Mouse (Mus musculus): ENCODE results near the gene Lmf1. TPM values are rescaled to one million over a fixed set of nuclear protein-coding genes. Genes with fewer than 3 reads are reported as not detected.

The Lmf1 gene
- 10 to 100 TPM in 24 of 26 experiments, 1 to 10 TPM in 2; 5.1 to 51.0 (median 35.0) TPM for total RNA-seq (2018; cell fraction: chromatin; rRNA removed)
- 10 to 100 TPM; 10.5 to 19.8 (median 14.3) TPM for total RNA-seq (2018; cell fraction: cytosol; rRNA removed)
- 10 to 100 TPM in 25 of 26 experiments, 1 to 10 TPM in 1; 8.0 to 40.6 (median 23.4) TPM for total RNA-seq (2018; cell fraction: nucleus; rRNA removed)
- polyA plus RNA-seq (2018): 13.4 to 17.2 TPM (median 16.4 TPM) in 3 replicates

- H3K79me2 ChIP-seq (ENCODE audit: inconsistent target): no peaks in the 10 kb centered on the region
- H3K36me3 ChIP-seq (ENCODE audit: inconsistent target): no peaks in the 10 kb centered on the region
- 1% methylated on average over 31 of the region's 31 CpGs for WGBS (ENCODE audit: missing documents)
- H3K4me3 ChIP-seq (ENCODE audit: inconsistent target): peak within 1 kb of the TSS; percentile 96
- peak within 1 kb of the TSS; percentile 54 for H3K27ac ChIP-seq
These were observed at the start of gene Lmf1 for GRCm38 (mm10) chr17:25578920-25579319. TSS of gene Lmf1 (plus strand) at chr17:25579085.

- H3K79me2 ChIP-seq (ENCODE audit: inconsistent target): no peaks in the 10 kb centered on the region
- no peak overlapping the region for H3K27ac ChIP-seq
- no peak overlapping the region for H3K4me3 ChIP-seq (ENCODE audit: inconsistent target)
- no peaks in the 10 kb centered on the region for H3K36me3 ChIP-seq (ENCODE audit: inconsistent target)
- 71% methylated on average over 8 of the region's 8 CpGs for WGBS (ENCODE audit: missing documents)
These were observed 48.4 kb upstream of the Lmf1 start for GRCm38 (mm10) chr17:25530357-25531022.

GRCm38 (mm10) chr17:25538945-25539875, 39.7 kb upstream of the Lmf1 start:
- Histone ChIP-seq H3K79me2 (ENCODE audit: inconsistent target) (no peaks in the 10 kb centered on the region), H3K4me3 (ENCODE audit: inconsistent target) (no peak overlapping the region), H3K36me3 (ENCODE audit: inconsistent target) (no peaks in the 10 kb centered on the region), H3K27ac (no peak overlapping the region)
- WGBS (ENCODE audit: missing documents): 60% methylated on average over 27 of the region's 27 CpGs

GRCm38 (mm10) chr17:25540731-25541130, 38.2 kb upstream of the Lmf1 start:
- no peaks in the 10 kb centered on the region for H3K79me2 ChIP-seq (ENCODE audit: inconsistent target)

GRCm38 (mm10) chr17:25541768-25542167, 37.1 kb upstream of the Lmf1 start:
- no peak overlapping the region for H3K4me3 ChIP-seq (ENCODE audit: inconsistent target)
- no peaks in the 10 kb centered on the region for H3K79me2 ChIP-seq (ENCODE audit: inconsistent target)
- H3K27ac ChIP-seq: no peak overlapping the region
- no peaks in the 10 kb centered on the region for H3K36me3 ChIP-seq (ENCODE audit: inconsistent target)
- 92% methylated on average over 4 of the region's 4 CpGs for WGBS (ENCODE audit: missing documents)

More at GRCm38 (mm10) chr17:25540731-25541130, 38.2 kb upstream of the Lmf1 start:
- 77% methylated on average over 5 of the region's 5 CpGs for WGBS (ENCODE audit: missing documents)
- H3K27ac ChIP-seq: no peak overlapping the region
- no peaks in the 10 kb centered on the region for H3K36me3 ChIP-seq (ENCODE audit: inconsistent target)
- no peak overlapping the region for H3K4me3 ChIP-seq (ENCODE audit: inconsistent target)

- Histone ChIP-seq H3K27ac (no peak overlapping the region), H3K4me3 (ENCODE audit: inconsistent target) (no peak overlapping the region), H3K36me3 (ENCODE audit: inconsistent target) (no peaks in the 10 kb centered on the region), H3K79me2 (ENCODE audit: inconsistent target) (no peaks in the 10 kb centered on the region)
- WGBS (ENCODE audit: missing documents): 63% methylated on average over 3 of the region's 3 CpGs
These were observed 31.9 kb upstream of the Lmf1 start for GRCm38 (mm10) chr17:25547026-25547425.

GRCm38 (mm10) chr17:25550020-25550419, 28.9 kb upstream of the Lmf1 start:
- no peak overlapping the region for H3K27ac ChIP-seq
- WGBS (ENCODE audit: missing documents): 89% methylated on average over 5 of the region's 5 CpGs
- no peaks in the 10 kb centered on the region for H3K36me3 ChIP-seq (ENCODE audit: inconsistent target)
- H3K79me2 ChIP-seq (ENCODE audit: inconsistent target): no peaks in the 10 kb centered on the region
- no peak overlapping the region for H3K4me3 ChIP-seq (ENCODE audit: inconsistent target)

- Histone ChIP-seq H3K27ac (no peak overlapping the region), H3K36me3 (ENCODE audit: inconsistent target) (no peaks in the 10 kb centered on the region), H3K4me3 (ENCODE audit: inconsistent target) (no peak overlapping the region), H3K79me2 (ENCODE audit: inconsistent target) (no peaks in the 10 kb centered on the region)
- WGBS (ENCODE audit: missing documents): 86% methylated on average over 11 of the region's 11 CpGs
These were observed 27.6 kb upstream of the Lmf1 start for GRCm38 (mm10) chr17:25551313-25551712.

- Histone ChIP-seq H3K79me2 (ENCODE audit: inconsistent target) (no peaks in the 10 kb centered on the region), H3K36me3 (ENCODE audit: inconsistent target) (no peaks in the 10 kb centered on the region)
- 17% methylated on average over 3 of the region's 3 CpGs for WGBS (ENCODE audit: missing documents)
These were observed 23.7 kb upstream of the Lmf1 start for GRCm38 (mm10) chr17:25555159-25555558.

GRCm38 (mm10) chr17:25555666-25556629, 22.9 kb upstream of the Lmf1 start:
- no peak overlapping the region for H3K4me3 ChIP-seq (ENCODE audit: inconsistent target)
- H3K27ac ChIP-seq: no peak overlapping the region
- H3K79me2 ChIP-seq (ENCODE audit: inconsistent target): no peaks in the 10 kb centered on the region
- H3K36me3 ChIP-seq (ENCODE audit: inconsistent target): no peaks in the 10 kb centered on the region
- 18% methylated on average over 29 of the region's 29 CpGs for WGBS (ENCODE audit: missing documents)

More at GRCm38 (mm10) chr17:25555159-25555558, 23.7 kb upstream of the Lmf1 start:
- H3K4me3 ChIP-seq (ENCODE audit: inconsistent target): no peak overlapping the region
- no peak overlapping the region for H3K27ac ChIP-seq

GRCm38 (mm10) chr17:25556630-25557354, 22.1 kb upstream of the Lmf1 start:
- Histone ChIP-seq H3K27ac (no peak overlapping the region), H3K79me2 (ENCODE audit: inconsistent target) (no peaks in the 10 kb centered on the region), H3K4me3 (ENCODE audit: inconsistent target) (no peak overlapping the region), H3K36me3 (ENCODE audit: inconsistent target) (no peaks in the 10 kb centered on the region)
- 9% methylated on average over 21 of the region's 21 CpGs for WGBS (ENCODE audit: missing documents)

GRCm38 (mm10) chr17:25559634-25560033, 19.3 kb upstream of the Lmf1 start:
- Histone ChIP-seq H3K27ac (no peak overlapping the region), H3K4me3 (ENCODE audit: inconsistent target) (no peak overlapping the region), H3K36me3 (ENCODE audit: inconsistent target) (no peaks in the 10 kb centered on the region), H3K79me2 (ENCODE audit: inconsistent target) (no peaks in the 10 kb centered on the region)
- 72% methylated on average over 4 of the region's 4 CpGs for WGBS (ENCODE audit: missing documents)

- no peak overlapping the region for H3K4me3 ChIP-seq (ENCODE audit: inconsistent target)
- 50% methylated on average over 5 of the region's 5 CpGs for WGBS (ENCODE audit: missing documents)
- H3K27ac ChIP-seq: no peak overlapping the region
- H3K36me3 ChIP-seq (ENCODE audit: inconsistent target): no peaks in the 10 kb centered on the region
- H3K79me2 ChIP-seq (ENCODE audit: inconsistent target): no peaks in the 10 kb centered on the region
These were observed 18.2 kb upstream of the Lmf1 start for GRCm38 (mm10) chr17:25560554-25561222.
